Mouse (Mus musculus) urinary bladder, postnatal 14 days (tissue): ENCODE results near the gene Tgfb1.
"Not testable (repeated sequence)": the region's sequence is repeated elsewhere in the genome, so short reads cannot be mapped to it uniquely, and the experiment has no call there.

Experiments used
- DNase-seq: peaks from one replicate; pipeline ENCODE4 v3.0.0; 2021; ENCODE audit warnings: low spot score

Tgfb1 gene

DNA sequence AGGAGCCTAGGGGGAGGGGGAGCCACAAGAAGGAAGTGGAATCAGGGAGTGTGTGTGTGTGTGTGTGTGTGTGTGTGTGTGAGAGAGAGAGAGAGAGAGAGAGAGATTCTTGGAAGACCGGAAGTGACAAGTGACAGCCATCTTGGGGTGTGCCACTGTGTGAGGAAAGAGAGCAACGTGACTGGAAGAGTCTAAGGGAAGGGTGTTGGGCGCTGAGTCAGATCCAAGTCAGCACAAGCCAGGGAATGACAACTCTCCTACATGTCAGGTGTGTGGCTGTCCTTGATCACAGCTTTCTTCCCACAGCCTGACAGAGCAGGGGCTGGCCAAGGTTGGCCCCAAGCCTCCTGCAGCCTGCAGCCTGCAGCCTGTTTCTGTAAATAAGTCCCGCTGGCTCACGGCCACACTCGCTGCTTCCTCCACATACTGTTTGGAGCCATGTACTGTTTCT, 19.0 kb downstream of the Tgfb1 start:
- DNase-seq, result peak; percentile 52

DNA sequence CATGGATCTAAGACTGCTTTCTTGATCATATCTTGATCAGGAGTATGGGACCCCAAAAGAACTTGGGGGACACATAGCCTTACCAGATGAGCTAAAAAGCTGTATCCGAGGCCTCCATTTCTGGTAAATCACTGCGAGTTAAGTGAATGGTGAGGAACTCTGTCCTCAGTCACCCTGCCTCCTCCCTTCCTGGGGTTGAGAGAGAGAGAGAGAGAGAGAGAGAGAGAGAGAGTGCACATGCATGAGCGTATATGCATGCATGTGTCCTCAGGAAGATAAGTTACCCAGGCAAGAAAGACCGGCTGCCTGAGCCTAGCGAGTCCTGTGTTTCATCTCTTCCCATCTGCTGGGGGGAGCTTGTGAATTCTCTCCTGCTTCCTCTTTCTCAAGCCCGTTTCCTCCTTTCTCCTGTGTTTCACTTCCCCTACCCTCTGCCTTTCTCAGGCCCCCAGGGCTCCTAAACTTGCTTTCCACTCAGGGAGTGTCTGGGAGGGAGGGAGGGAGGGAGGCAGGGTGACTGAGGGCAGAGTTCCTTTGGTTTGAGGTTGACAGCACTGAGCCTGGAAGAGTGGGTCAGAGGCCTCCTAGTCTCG, 19.9 kb downstream of the Tgfb1 start:
- no peak for DNase-seq

DNA sequence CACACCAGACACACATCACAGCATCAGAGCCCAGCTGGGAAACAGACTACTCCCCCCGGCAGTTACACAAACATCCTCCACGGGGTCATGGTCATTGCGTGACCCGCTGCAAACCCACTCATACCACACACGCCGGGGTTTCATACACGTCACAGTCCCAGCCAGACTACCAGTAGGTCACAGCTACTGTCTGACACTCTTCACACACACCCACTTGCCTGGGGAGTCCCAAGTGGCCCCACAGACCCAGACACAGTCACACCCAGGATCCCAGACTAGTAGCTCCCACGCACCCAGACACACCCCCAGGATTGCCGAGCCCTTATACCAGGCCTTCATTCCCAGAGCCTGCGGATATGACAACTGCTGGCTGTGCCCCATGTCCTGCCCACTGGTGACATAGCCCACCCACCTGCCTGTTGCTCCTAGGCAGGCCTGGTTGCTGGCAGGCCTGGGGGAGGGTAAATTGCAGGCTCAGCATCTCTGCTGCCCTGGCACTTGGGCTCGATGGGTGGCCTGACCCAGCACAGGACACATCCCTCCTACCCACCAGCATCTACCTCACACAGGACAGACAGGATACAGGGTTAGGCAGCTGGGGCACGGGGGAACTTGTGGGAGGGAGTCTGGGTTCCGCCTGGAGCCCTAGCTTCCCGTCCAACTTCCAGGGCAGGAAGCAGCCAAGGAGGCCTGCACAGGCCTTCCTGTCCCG, 20.9 kb downstream of the Tgfb1 start:
- DNase-seq, result no peak

DNA sequence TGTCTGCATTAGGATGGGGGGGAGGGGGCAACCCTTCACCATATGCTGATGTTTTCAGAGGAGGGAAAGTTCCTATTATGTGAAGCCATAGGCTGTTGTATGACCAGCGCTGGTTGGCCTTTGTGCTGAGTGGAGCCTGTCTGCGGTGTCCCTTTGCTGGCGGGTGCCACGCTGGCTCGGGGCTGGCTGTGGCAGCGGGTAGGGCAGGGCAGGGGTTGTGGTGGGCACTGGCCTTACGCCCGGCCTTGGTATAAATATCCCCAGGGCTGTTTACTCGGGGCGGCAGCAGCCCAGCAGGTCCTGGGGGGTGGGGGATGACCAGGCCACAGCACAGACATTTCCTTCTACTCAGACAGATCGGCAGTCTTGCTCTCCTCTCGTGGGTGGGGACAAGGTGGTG, 23.2 kb downstream of the Tgfb1 start:
- DNase-seq, result peak; percentile 37

DNA sequence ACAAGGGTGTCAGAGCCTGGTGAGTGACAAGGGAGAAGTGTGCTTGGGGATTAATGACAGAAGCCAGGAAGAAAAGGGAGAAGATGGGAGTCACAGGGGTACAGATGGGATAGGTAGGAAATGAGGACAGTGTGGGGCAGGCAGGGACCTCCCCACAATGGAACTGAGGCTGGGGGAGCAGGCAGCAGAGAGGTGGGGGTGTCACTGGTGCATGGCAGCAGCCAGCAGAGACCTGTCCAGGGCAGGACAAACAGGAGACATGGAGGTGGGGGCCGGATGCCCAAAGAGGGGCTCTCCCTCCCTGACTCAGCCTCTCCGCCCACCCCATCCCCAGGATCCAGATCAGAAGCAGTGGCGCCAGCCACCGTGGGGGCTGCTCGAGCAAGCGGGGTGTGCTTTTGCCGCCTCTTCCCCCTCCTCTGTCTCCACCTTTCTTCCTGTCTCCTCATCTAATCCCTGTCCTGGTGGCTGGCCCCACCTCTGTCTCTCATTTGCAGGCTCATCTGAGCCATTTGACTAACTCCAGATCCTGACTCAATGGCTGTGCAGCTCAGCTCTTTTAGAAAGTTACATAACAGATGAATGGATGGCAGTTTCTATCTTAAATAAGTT, 23.8 kb downstream of the Tgfb1 start:
- no peak for DNase-seq

DNA sequence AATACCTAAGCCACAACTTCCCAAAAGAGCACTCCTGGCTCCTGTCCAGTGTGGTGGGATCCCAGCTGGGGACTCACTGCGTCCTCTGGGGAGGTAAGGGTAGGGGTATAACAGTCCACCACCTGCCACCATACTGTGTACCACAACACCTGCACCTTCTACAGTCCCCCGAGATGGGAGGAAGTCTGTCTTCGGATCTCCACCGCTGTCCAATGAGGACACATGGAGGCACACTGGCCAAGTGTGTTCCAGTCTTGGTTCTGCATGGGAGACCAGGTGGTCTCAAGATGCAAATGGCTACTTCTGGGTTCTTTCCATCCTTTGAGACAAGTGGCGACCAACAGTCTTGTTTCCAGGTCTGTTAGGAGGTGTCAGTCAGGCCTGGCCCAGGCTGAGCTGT, 24.4 kb downstream of the Tgfb1 start:
- no peak for DNase-seq

DNA sequence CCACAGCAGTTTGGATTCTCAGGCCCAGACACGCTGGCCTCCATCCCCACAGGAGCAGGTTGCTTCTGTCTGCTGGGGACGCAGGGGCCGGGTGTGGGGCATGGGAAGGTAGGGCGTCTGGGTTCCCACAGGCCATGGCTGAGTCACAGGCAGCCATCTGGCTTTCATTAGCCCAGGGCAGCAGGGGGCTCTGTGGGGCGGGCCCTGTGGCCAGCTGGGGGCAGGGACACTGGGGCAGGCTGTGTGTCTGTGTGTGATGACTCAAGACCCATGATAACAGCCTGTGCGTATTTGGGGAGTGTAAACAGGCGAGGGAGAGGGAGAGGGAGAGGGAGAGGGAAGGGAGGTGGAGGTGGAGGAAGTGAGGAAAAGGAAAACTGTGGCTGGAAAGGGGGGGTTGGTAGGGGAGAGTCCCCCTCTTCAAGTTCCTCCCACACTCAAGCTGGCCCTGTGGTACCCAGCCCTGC, 25.0 kb downstream of the Tgfb1 start:
- DNase-seq, result peak; percentile 70

DNA sequence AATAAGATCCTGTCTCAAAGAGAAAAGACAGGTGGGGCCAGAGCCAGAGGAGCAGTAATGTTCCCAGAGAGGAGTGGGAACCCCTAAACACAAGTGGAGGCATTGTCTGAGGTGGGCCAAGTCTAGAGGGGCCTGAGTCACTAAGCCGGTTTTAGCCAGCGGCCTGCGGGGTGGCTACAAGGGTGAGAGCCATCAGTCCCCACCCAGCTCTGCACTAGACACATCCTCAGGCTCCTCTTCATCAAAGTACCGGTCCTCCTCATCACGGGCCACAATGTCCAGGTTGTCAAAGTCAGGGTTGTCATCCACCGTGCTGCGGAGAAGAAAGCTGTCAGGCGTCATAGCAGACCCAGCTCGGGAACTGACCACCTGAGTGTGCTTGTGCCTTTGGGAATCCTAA, 26.0 kb downstream of the Tgfb1 start:
- DNase-seq, result no peak

DNA sequence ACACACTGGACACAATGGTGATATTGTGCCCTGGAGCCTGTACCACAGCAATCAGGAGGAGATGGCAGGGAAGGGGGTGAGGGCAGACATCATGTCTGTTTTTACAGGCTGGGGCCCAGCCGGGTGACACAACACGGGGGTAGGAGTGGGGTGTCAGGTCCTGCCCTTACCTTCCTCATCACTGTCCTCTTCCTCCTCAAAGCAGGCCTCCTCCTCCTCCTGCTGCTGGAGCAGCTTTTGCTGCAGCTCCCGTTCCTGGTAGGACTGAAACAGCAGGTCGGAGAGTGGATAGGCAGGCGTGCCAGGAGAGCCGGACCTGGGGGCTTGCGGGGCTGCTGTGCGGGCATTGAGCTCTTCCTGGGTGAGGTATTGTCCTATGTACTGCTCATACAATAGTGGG, 27.8 kb downstream of the Tgfb1 start:
- DNase-seq, result no peak

DNA sequence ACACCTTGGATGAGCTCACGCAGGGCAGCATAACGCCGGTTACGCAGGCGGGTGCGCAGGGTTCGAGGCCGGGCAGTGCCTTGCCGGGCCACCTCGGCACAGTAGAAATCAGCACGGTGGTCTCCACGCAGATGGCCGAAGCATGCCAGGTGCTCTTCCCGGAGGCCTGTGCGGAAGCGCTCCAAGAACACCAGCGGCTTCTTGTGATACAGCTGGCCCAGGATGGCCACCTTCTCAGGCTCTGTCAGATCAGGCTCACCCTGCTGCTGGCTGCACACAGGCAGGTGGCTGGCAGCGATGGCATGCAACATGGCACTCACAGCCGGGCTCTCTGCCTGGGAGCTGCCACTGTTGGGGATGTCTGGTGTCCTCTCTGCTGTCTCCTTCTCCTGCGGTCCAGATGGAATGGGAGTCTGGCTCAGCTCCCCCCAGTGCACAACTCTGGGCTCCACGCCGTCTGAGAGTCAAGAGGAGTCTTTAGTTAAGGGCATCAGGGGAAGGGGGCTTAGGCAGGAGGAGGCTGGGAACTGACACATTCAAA, 29.0 kb downstream of the Tgfb1 start:
- DNase-seq, result no peak

DNA sequence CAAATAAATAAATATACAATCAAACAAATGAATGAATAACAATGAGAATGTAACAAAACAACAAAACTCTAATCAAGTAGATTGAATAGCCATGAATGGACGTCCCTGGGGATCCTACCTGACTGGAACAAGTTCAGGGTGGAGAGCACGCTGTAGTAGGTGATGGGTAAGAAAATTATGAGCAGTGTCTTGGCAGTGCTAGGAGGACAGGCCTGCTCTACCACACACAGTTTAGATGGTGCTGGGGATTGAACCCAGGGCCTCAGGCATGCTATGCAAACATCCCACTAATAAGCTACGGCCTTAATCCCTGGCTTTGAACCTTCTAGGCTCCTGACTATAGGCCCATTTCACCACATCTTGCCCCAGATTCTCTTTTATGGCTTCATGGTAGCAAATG, 30.7 kb downstream of the Tgfb1 start:
- no peak for DNase-seq

DNA sequence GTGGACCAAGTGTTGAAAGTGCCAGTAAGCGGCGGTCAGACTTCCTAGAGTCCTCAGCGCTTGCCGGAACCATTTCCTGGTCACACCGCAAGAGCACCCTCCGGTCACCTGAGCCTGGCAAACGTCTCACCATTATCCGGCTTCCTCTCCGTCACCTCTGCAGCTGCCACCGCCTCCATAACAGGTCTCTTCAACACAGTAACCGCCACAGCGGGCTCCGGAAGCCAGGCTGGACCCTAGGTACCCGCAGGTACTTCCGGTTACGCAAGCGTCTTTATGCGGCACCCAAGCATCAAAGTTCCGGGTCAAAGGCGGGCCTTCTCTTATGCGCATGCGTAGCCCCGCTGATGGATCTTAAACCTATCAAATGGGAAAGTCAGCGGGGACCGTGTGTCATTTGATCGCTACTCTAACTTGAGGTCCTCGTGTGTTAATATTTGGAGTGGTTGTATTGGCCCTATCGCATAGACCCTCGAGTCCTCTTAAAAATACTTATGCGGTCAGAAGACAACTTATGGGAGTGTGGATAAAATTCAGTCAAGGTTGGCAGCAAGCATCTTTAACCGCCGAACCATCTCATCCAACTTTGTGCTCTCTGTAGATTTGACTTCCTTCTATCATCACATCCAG, 32.1 kb downstream of the Tgfb1 start, which contains the start of gene Ccdc97:
Gene Ccdc97 (minus strand): TSS at position 301 of the 630 bp plus-strand sequence.
- peak; percentile 93 for DNase-seq

DNA sequence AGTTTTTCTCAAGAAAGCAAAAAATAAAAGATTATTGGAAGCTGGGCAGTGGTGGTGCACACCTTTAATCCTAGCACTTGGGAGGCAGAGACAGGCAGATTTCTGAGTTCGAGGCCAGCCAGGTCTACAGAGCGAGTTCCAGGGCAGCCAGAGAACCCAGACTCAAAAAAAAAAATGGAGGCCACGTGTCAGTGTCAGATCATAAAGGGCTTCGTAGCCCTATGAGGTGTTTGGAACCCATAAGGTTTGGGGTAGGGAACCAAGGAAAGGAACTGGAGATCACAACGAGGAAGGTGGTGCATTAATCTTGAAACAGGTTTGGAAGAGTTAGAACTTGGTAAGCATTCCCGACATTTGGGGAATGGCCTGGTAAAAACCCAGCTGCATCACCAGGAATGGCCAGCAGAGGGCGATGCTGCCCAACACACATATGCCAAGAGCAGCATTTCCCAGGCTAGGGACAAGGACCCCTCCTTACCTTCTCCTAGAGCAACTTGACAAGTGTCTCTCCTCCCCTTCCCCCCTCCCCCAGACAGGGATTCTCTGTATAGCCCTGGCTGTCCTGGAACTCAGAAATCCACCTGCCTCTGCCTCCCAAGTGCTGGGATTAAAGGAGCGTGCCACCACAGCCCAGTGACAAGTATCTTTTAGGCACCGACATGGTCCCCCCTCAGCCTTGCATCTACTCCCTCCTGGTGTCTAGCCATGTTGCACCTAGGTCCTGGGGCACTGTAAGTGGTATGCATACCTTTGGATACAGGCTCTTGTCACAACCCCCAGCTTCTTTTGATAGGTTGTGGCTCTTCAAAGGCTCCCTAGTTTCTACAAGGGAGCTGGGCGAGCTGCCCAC, 33.2 kb downstream of the Tgfb1 start:
- peak; percentile 71 for DNase-seq

DNA sequence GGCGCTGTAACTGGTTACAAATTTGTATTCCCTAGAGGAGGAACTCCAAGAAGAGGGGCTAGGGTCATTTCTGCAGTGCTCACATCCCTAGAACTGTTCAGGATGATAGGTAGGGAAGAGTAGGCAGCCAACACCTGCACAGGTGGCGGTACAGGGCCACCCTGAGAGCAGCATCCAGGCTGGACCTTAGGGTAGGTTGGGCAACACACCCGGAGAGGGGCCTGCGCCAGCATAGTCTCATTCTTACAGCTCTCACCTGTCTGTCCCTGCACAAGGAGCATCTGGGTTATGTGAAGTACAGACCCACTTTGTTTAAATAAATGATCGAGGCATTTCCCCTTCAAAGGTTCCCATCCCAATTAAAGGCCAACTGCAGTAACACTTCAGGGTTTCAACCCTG, 34.0 kb downstream of the Tgfb1 start:
- no peak for DNase-seq

DNA sequence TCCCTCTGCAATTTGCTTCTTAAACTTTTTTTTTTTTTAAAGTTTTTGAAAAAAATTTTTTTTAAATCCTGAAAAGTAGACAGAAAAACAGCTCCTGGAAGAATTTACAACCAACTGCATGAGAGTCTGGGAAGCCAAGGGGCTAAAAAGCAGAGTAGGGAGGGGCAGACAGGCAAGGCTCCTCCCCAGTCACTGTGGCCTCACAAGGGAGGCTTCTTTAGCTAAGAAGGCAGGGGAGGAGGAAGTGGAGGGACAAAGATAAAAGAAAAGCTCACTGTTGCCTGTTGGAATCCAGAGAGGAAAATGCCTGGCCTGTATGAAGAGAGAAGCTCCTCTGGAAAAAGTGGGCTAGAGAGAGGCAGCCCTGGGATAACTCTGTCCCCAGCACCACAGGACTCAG, 35.0 kb downstream of the Tgfb1 start:
- DNase-seq, result not testable (repeated sequence)

DNA sequence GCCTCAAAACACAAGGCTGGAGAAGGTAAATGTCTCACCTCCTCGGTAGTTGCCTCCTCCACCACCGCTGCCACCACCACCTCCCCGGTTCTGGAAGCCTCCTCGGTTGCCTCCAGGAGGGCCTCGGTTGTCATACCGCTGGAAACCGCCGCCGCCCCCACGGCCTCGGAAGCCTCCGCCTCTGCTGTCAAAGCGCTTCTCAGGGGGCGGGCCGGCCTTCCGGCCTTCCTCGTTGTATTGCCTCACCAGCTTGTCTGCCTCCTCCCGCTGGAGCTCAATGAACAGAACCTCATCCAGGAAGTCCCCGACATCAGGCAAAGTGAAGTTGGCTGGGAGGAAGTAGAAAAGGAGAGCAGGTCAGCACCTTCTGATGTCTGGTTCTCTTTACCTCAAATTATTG, 39.1 kb downstream of the Tgfb1 start:
- no peak for DNase-seq

DNA sequence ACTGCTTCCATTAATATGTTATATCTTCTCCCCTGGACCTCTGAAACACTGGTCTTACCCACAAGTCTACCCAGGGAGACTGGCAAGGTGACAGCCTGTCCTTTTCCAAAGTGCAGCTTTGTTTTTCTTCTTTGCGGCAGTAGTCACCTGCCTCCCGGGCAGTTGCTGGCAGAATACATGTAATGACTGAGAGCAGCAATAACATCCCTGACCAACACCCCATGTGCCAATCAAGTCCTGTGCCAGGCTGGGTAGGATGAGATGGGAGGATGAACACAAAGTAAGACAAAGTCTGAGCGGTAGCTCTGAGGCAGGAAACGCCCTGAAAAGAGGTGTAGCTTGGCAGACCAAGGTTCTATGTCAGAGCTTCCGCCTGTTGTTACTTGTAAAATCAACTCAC, 41.0 kb downstream of the Tgfb1 start:
- no peak for DNase-seq

DNA sequence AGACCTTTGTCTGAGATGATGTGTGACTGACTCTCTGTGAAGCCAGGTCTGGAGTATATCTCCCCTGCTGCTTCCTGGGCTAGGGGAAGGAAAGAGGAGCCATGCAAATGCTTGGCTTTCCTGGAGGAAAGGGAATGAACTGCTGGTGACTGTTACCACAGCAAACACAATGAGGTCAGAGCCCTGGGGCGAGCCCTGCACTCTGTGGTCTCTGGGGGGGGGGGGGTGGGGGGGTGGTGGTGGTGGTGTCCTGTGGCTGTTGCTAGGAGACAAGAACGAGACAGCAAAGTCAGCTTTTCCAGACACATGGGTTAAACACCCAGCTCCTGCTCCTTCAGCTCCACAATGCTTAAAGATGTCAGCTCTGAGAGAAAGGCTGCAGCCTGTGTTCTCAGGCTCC, 42.6 kb downstream of the Tgfb1 start:
- no peak for DNase-seq

DNA sequence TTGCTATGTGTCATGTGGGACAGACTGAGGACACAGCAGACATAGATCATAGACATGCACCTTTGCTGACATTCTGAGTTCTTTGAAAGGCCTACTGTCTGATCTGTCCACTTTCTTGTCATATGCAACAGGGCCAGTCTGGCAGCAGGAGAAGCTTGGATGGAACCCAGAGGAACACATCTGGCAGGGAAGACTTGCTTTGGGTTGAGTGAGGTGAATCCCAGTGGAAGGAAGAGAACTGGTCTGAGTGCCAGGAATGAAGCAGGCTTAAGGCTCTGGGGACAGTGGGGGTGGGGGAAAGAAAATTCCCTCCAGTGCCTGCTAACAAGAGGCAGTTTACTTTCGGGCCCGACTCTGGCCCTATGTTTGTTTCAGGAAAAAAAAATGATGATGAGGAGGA, 43.1 kb downstream of the Tgfb1 start:
- DNase-seq, result no peak

DNA sequence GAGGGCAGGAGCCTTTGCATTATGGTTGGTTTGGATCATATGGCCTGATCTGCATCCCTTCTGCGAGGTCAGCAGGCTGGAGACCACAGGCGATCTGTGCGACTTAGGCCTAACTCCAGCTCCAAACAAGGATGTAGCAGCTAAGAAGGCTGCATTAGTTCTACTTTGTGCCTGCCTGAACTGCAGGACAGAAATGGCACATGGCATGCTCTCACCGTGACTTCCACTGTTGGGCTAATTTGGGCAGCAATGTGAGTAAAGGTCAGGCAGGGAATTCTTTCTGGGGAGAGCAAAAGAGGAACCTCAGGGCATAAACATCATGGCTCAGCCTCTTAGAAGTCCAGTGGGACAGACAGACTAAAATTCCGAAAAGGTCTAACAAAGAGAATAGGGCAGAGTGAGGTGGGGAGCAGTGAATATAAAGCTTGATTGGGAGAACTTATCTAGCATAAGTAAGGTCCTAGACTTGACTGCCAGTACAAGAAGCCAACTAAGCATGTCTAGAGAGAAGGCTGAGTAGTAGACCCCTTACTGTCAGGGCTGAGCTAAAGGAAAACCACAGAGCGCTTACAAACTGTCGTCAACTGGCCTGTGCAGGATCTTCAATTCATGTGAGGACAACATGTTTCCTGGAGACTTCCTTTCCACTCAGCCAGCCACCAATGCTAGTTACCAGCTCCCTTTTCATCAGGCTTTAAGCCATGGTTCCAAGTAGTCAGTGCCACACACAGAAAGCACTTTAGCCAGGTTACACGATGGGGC, 44.7 kb downstream of the Tgfb1 start:
- no peak for DNase-seq

DNA sequence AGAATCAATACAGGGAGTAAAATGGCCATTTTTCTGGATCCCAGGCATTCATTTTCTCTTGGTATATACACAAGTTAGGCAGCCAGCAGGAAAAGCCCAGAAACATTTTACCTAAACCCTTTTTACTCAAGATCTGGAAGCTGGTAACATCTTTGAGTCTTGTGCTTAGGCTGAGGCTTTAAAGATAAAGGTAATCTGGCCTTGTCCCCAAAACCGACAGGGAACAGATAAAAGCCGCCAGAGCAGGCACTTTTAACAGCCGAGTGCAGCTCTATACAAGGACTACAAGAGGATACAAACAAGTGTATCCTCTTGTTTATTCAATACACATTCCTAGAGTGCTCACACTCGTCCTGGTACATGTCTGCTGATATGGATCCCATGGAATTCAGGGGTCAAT, 48.2 kb downstream of the Tgfb1 start:
- no peak for DNase-seq
